ENCODE assay signal across 17 mouse cellular contexts in the genomic region with DNA sequence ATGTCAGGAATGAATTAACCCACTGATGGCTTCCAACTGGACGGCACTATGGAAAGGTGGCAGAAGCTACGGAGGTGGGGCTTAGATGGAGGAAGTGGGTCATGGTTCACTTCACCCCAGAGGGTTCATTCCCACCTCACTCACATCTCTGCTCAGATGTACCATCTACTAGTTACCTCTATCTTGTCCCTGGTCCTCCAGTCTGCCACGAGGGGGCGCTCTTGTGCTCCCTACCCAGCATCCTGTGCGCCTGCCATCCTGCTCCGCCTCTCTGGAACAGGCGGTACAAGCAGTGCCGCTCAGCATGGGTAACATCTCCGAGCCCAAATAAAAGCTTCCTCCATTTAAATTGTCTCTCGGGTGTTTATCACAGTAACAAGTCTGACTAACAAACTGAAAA.
A peak's percentile ranks its signal among the peaks of the same experiment; 100 is the strongest.
DNase-seq lines count a peak whose midpoint lies in the region; ATAC-seq and TF ChIP-seq lines count a peak whose summit lies in the region.
"Had no signal": no experiment of that assay in that cellular context is flagged by ENCODE, and none has a peak within 500 bp of the region (broad histone marks: within the 10 kb centered on the region; RNA-seq: fewer than 3 reads in every experiment).

No protein-coding gene starts in this region.

- no peak overlapping the region for H3K4me3 ChIP-seq in left cerebral cortex, adult 2 months
- H3K4me3 ChIP-seq: embryonic facial prominence, embryonic 15.5 days; forebrain, embryonic 15.5 days; heart, embryonic 15.5 days had no signal

- ATAC-seq in CD4-positive, CD25-positive, alpha-beta regulatory T cell, adult 4 months: no peak
- peak; percentile 72 for ATAC-seq in megakaryocyte progenitor cell, adult 5-6 weeks (replicated peaks; ENCODE audit: poor library complexity)
- ATAC-seq: forebrain, embryonic 15.5 days had no signal

- intact Hi-C loops in left cerebral cortex, adult 2 months (cut with DNase I): no loop called here

- peak; percentile 14; the same call in 1 of the 2 replicates for TF ChIP-seq CTCF in left cerebral cortex, adult 2 months (IDR thresholded peaks at IDR 0.05)

- no peak overlapping the region for H3K27ac ChIP-seq in left cerebral cortex, adult 2 months
- H3K27ac ChIP-seq: forebrain, embryonic 15.5 days; macrophage had no signal

- DNase-seq in CD4-positive, CD25-positive, alpha-beta regulatory T cell, adult 2 months (ENCODE audit: low read depth, low spot score): peak; percentile 35
- DNase-seq in left cerebral cortex, adult 2 months (ENCODE audit: extremely low spot score in 1 of 2, low spot score in 2 of 2): no peak
- DNase-seq in left cerebral cortex, adult 18-20 months (ENCODE audit: low spot score in 2 of 2): no peak
- peak; percentile 14 for DNase-seq in c-Kit-positive CD71-positive TER-119-positive erythroid progenitor cells, embryonic 14.5 days (ENCODE audit: low spot score)
- no peak for DNase-seq in embryo, embryonic 10 days (ENCODE audit: low spot score)
- DNase-seq in lung, postnatal 36 days: no peak
- DNase-seq: cerebellum, postnatal 14 days; gastrocnemius, postnatal 14 days; kidney, postnatal 14 days; layer of hippocampus, postnatal 36 days; right cerebral cortex, postnatal 25 days had no signal

Comparison
In these comparisons a context has a peak if more than half of its experiments do, and no peak if none do; other contexts are left out.
1. DNase-seq: peak in CD4-positive, CD25-positive, alpha-beta regulatory T cell, adult 2 months (single experiment) and c-Kit-positive CD71-positive TER-119-positive erythroid progenitor cells, embryonic 14.5 days (single experiment); none in left cerebral cortex, adult 2 months (0 of 2), left cerebral cortex, adult 18-20 months (0 of 2), embryo, embryonic 10 days (single experiment) and lung, postnatal 36 days (single experiment).